Mouse (Mus musculus) intestine, embryonic 16.5 days (tissue): ENCODE results near the gene Ap1ar. TPM values are rescaled to one million over a fixed set of nuclear protein-coding genes. Genes with fewer than 3 reads are reported as not detected.

ENCODE experiments used
- ATAC-seq: fragments of 200-750 bp; cut with Nextera tagmentation; 2 replicates; pipeline ENCODE4 v1.8.0; 2017; ENCODE audit warnings: moderate TSS enrichment, moderate library complexity
- H3K27ac ChIP-seq: fragments of 300-500 bp; sonication (generic); 2 replicates; pipeline ENCODE4 v1.5.1; 2014; ENCODE audit warnings: mild to moderate bottlenecking, low read length
- H3K27me3 ChIP-seq: fragments of 300-500 bp; sonication (generic); replicated peaks from 2 replicates; pipeline ENCODE4 v1.6.1; 2014; ENCODE audit warnings: low read length, control low read depth, mixed read lengths; ENCODE audit not compliant: control insufficient read depth, insufficient read depth
- H3K36me3 ChIP-seq: fragments of 300-500 bp; sonication (generic); 2 replicates; pipeline ENCODE4 v1.6.1; 2014; ENCODE audit warnings: low read length, control low read depth; ENCODE audit not compliant: control insufficient read depth, insufficient read depth
- H3K4me1 ChIP-seq: fragments of 300-500 bp; sonication (generic); 2 replicates; pipeline ENCODE4 v1.6.1; 2014; ENCODE audit warnings: low read length, control low read depth, mixed read lengths; ENCODE audit not compliant: control insufficient read depth, insufficient read depth
- H3K4me2 ChIP-seq: fragments of 300-500 bp; sonication (generic); 2 replicates; pipeline ENCODE4 v1.6.1; 2014; ENCODE audit warnings: low read depth, low read length, control low read depth
- H3K4me3 ChIP-seq: fragments of 300-500 bp; sonication (generic); 2 replicates; pipeline ENCODE4 v1.5.1; 2014; ENCODE audit warnings: mild to moderate bottlenecking, low read length
- H3K9ac ChIP-seq: fragments of 300-500 bp; sonication (generic); 2 replicates; pipeline ENCODE4 v1.6.1; 2014; ENCODE audit warnings: low read depth, low read length
- H3K9me3 ChIP-seq: fragments of 300-500 bp; sonication (generic); 2 replicates; pipeline ENCODE4 v1.6.1; 2016; ENCODE audit warnings: low read length, control low read depth; ENCODE audit not compliant: control insufficient read depth
- WGBS: fragments of 180-500 bp; shearing (Covaris S2); extraction: QIAGEN DNeasy Blood & Tissue Kit; methylation state at CpG from one replicate; pipeline ENCODE4 v1.1.7; 2014; 5-methylcytosine and 5-hydroxymethylcytosine counted together
- polyA plus RNA-seq: library from polyadenylated mRNA; unstranded; fragments of >200 nt; fragmentation: Nextera tagmentation; extraction: Ambion mirVana; gene quantifications from 2 replicates; pipeline ENCODE4 v1.2.1, GENCODE M21; 2015

Ap1ar gene
- polyA plus RNA-seq, 1 experiment from 2014 or later: 87.4 TPM

DNA sequence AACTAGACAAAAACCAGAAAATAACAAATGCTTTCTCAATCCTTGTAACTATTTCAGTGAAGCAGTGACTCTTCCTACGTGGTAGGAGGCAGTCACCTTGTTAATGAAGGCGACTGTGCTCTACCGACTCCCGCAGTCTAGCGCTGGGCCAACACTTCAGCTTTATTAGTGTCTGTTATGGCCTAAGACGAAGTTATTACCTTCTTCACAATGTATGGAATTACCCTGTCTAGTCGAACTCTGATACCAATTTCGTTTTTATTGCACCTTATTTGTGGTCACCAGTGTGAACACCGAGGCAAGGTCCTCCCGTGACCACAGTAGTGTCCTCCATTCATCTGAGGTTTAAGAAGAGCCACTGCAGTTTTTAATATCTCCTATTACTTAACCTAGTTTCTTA lies 7.1 kb downstream of the Ap1ar start:
- Histone ChIP-seq H3K4me3 (no peak overlapping the region), H3K4me1 (peaks cover 25% of the 10 kb centered on the region), H3K36me3 (no peaks in the 10 kb centered on the region), H3K27me3 (no peaks in the 10 kb centered on the region), H3K4me2 (no peak overlapping the region; the same call in 1 of the 2 replicates), H3K27ac (peak overlapping the region; percentile 55; the same call in 1 of the 2 replicates), H3K9me3 (no peaks in the 10 kb centered on the region), H3K9ac (no peak overlapping the region)
- ATAC-seq: peak; percentile 79
- 69% methylated on average over 10 of the region's 10 CpGs for WGBS

DNA sequence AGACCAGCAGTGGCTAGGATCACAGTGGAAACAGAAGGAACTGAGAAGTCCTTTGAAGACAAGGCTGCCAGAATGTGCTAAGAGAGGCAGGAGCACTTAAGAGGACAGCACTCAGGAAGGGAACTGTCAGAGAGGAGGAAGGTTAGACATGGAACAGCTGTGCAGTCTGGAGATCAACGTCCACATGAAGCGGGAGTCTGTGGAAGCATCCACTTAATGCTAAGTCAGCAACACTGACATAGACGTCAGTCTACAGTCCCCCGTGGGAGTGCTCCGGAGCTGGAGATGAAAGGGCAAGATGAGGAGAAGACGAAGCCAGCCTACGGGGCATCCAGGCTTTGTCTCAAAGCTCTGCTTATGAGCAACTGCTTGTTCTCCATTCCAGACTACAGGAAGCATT lies 10.2 kb downstream of the Ap1ar start:
- Histone ChIP-seq H3K36me3 (no peaks in the 10 kb centered on the region), H3K4me2 (no peak overlapping the region; the same call in 1 of the 2 replicates), H3K9ac (0 out of 2 replicates have a peak overlapping the region, but pooled peaks have one; percentile 47), H3K4me3 (no peak overlapping the region), H3K4me1 (peaks cover 13% of the 10 kb centered on the region), H3K27ac (peak overlapping the region; percentile 38; the same call in 1 of the 2 replicates), H3K9me3 (no peaks in the 10 kb centered on the region), H3K27me3 (no peaks in the 10 kb centered on the region)
- peak; percentile 40 for ATAC-seq
- 24% methylated on average over 7 of the region's 7 CpGs for WGBS

DNA sequence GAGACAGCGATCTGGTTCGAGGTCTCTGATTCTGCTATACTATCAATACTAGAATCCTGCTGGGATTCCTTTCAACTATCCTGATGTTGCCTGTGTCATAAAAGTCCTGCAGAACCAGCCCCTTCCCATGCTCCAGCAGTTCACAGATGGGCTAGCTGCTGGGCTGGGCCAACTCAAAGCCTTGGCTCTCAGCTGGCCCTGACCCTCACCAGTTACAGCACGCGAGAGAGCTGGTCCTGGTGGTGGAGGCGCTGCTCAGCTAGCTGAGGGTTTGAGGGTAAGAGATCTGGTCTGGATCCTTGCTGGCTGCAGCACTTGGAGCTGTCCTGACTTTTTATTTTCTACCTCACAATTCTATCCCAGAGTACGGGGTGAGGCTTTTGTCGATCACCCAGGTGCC lies 10.8 kb downstream of the Ap1ar start:
- WGBS: 76% methylated on average over 7 of the region's 7 CpGs
- H3K27ac ChIP-seq: 0 out of 2 replicates have a peak overlapping the region, but pooled peaks have one; percentile 38

DNA sequence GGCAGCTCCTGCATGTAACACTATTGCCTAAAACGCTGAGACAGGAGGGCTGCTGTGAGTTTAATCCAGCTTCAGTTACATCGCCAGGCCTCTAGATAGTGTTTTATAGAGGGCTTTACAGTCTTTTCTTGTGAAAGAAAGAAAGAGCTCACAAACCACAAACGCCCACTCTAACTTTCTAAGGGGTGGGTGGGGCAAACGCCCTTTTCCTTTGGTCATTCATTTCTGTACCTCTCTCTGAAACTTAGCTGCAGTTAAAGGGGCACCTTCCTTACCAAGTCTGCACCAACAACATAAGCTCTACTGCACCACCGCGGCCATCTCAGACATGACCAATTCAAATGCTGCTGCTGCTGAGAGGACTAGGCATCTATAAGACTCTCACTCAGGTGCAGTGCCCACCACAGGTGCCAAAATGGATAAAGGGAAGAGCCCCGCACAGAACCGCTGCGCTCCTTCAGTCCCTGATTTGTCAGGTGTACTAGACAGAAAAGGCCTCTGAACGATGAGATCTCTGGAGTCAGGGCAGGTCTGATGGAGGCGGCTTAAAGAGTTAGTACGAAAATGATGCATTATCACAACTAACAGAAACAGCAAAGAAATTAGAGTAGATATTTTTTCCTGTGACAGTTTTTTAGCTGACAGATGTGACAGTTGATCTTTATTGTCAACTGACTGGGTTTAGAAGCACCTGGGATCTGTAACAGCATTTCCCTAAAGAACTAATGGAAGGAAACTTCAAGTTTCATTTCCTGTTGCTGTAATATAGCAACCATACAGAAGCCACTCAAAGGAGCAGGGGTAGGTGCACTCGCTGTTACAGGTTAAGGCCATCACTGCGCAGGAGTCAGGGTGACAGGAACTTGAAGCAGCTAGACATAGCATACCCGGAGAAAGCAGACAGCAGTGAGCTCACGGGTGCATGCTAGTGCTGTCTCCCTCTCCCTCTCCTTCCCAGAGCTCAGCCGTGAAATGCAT lies 13.1 kb downstream of the Ap1ar start:
- H3K9me3 ChIP-seq: no peaks in the 10 kb centered on the region
- H3K4me2 ChIP-seq: no peak overlapping the region
- no peak overlapping the region for H3K4me3 ChIP-seq
- H3K27ac ChIP-seq: no peak overlapping the region
- ATAC-seq: no peak
- WGBS: 80% methylated on average over 17 of the region's 17 CpGs
- H3K36me3 ChIP-seq: peaks cover 6% of the 10 kb centered on the region; the same call in 1 of the 2 replicates
- H3K9ac ChIP-seq: no peak overlapping the region
- peaks cover 13% of the 10 kb centered on the region for H3K4me1 ChIP-seq
- H3K27me3 ChIP-seq: no peaks in the 10 kb centered on the region

More for the DNA sequence above, 10.8 kb downstream of the Ap1ar start:
- Histone ChIP-seq H3K4me2 (no peak overlapping the region), H3K4me1 (peaks cover 13% of the 10 kb centered on the region), H3K4me3 (no peak overlapping the region), H3K9ac (no peak overlapping the region), H3K36me3 (0 out of 2 replicates have a peak, but pooled peaks cover 2% of the 10 kb centered on the region), H3K27me3 (no peaks in the 10 kb centered on the region), H3K9me3 (no peaks in the 10 kb centered on the region)
- ATAC-seq: no peak

DNA sequence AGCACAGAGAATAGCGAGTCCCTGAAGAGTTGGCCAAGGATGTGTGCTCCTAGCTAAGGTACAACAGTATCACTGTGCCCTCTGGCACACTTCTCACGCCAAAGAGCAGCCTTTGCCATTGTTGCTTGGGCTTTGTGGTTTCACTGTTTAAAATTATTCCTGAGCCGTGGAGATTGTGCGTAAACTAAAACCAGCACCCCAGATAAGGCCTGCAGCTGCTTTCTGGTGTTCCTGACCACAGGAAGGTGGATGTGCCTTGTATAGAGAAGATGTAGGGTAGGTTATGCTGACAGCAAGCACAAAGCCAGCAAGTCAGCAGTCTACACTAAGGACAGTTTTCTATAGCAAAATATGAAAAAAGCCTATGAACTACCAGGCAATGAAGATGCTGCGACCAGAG lies 16.1 kb downstream of the Ap1ar start:
- H3K36me3 ChIP-seq: peaks cover 6% of the 10 kb centered on the region
- no peak overlapping the region for H3K4me3 ChIP-seq
- H3K4me1 ChIP-seq: peaks cover 8% of the 10 kb centered on the region; the same call in 1 of the 2 replicates
- ATAC-seq: no peak
- H3K9ac ChIP-seq: no peak overlapping the region
- no peak overlapping the region for H3K27ac ChIP-seq
- 82% methylated on average over 5 of the region's 5 CpGs for WGBS
- H3K27me3 ChIP-seq: no peaks in the 10 kb centered on the region
- no peak overlapping the region for H3K4me2 ChIP-seq
- H3K9me3 ChIP-seq: no peaks in the 10 kb centered on the region

DNA sequence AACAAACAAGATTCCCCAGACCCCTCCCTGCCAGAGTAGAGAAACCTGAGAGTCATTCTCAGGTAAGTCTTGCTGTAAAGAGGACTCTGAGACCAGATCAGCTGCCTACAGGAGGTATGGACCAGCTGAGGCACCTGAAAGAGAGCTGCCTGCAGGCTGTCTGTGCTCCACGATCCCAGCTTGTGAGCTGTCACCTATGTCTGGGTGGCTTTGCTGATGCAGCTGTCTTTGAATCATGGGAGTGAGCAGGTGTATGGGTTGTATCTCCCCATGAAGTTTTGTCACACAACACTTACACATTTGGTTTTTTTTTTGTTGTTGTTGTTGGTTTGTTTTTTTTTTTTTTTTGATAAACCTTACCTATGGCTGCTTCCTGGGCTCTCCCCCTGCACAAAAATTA lies 16.9 kb downstream of the Ap1ar start:
- no peaks in the 10 kb centered on the region for H3K27me3 ChIP-seq
- ATAC-seq: no peak
- no peak overlapping the region for H3K4me3 ChIP-seq
- peak overlapping the region; percentile 40; the same call in 1 of the 2 replicates for H3K9ac ChIP-seq
- WGBS: 78% methylated on average over 1 of the region's 1 CpGs
- H3K4me2 ChIP-seq: no peak overlapping the region
- no peaks in the 10 kb centered on the region for H3K9me3 ChIP-seq
- H3K36me3 ChIP-seq: peaks cover 6% of the 10 kb centered on the region
- H3K4me1 ChIP-seq: peaks cover 8% of the 10 kb centered on the region; the same call in 1 of the 2 replicates
- H3K27ac ChIP-seq: no peak overlapping the region

DNA sequence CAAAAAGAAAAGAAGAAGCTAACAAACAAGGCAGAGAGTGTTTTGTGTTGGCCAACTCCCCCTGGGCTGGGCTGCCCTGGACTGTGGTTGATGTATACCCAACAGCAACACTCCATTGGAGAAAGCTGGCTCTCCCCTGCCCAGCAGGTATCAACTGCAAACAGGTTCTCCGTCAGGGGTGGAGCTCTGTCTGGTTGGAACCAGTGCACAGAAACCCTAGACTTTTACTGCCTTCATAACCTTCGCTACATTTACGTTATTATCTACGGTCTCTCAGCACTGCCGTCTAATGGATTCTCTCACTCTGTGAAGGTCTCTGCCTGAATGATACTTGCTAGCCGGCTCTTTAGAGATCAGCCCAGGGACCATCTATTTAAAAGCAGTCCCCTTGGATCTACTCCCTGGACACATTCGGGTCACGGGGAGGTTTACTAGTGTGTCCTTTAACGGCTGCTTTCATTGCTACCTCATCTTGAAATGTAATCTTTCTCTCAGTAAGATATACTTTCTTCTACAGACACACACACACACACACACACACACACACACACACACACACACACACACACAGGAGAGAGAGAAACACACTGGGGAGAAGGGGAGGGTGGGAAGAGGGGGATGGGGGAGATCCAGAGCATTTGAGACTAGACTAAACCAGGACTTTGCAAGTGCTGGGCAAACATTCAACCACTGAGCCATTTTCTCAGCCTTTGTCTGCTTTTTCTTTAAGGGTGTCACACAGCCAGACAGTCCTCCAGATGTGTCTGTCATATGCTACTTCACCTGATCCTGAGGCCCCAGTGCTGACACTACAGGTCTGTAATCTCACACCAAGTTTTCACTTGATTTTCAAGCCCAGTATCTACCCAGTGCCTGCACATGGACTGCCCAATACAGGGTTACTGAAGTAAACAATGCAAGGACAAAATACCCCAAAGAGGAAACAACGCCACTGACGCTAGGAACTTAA lies 18.3 kb downstream of the Ap1ar start:
- ATAC-seq: peak; percentile 92
- Histone ChIP-seq H3K27ac (peak overlapping the region; percentile 70), H3K4me3 (no peak overlapping the region), H3K4me1 (peaks cover 8% of the 10 kb centered on the region; the same call in 1 of the 2 replicates), H3K27me3 (no peaks in the 10 kb centered on the region), H3K36me3 (peaks cover 6% of the 10 kb centered on the region), H3K9me3 (no peaks in the 10 kb centered on the region), H3K4me2 (no peak overlapping the region), H3K9ac (no peak overlapping the region)
- WGBS: 65% methylated on average over 11 of the region's 11 CpGs

DNA sequence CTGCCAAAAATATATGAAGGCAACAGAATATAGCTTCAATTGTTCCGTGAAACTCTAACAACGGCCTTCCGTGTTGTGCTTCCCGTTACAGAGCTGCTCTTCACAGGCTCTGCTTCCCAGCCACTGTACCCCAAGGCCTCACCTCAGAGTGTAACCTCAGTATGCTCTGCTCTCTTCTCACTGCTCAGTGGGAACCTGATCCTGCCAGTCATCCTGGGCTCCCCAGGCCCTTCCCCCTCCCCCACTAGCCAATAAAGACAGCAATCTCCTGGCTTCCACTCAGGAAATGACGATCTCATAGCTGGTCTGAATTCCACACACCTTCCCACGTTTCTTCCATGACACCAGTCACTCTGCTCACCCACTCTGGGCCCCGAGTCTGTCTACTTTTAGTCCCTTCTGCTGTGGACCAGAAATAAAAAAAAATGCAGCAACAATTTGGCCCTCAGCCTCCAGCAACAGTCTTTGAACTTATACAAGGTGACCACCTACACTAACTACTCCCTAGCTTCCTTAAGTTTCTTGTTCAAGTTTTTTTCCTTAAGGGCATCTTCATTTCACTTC lies 20.1 kb downstream of the Ap1ar start:
- ATAC-seq: no peak
- no peak overlapping the region for H3K4me3 ChIP-seq
- H3K9ac ChIP-seq: no peak overlapping the region
- no peak overlapping the region for H3K4me2 ChIP-seq
- H3K36me3 ChIP-seq: peaks cover 6% of the 10 kb centered on the region
- H3K4me1 ChIP-seq: peaks cover 8% of the 10 kb centered on the region; the same call in 1 of the 2 replicates
- no peaks in the 10 kb centered on the region for H3K27me3 ChIP-seq
- WGBS: 76% methylated on average over 7 of the region's 7 CpGs
- no peak overlapping the region for H3K27ac ChIP-seq
- H3K9me3 ChIP-seq: no peaks in the 10 kb centered on the region
